Mouse (Mus musculus) kidney, adult 2 months (tissue): Measurements from ENCODE around the gene Gsg1.

Source experiments
- CTCF ChIP-seq: fragments of 200-500 bp; conservative IDR thresholded peaks from 2 replicates; pipeline ENCODE4 v1.5.1; 2011; ENCODE audit warnings: low read depth, mild to moderate bottlenecking, control low read depth, low read length, moderate library complexity, mixed read lengths; ENCODE audit not compliant: insufficient read depth, insufficient read length
- POLR2A ChIP-seq: fragments of 200-500 bp; IDR thresholded peaks from one replicate; pipeline ENCODE4 v1.6.1; 2011; ENCODE audit warnings: low read depth, low read length, control low read depth

GRCm38 (mm10) chr6:135251849-135252727 is 2.1 kb downstream of the Gsg1 start:
- TF ChIP-seq POLR2A: no peak
- no peak for TF ChIP-seq CTCF
